Mouse (Mus musculus): ENCODE data around the gene Tex13b.
A peak's percentile ranks its signal among the peaks of the same experiment; 100 is the strongest.
"Not testable (repeated sequence)": the region's sequence is repeated elsewhere in the genome, so short reads cannot be mapped to it uniquely, and the experiment has no call there.

Gene Tex13b

DNA sequence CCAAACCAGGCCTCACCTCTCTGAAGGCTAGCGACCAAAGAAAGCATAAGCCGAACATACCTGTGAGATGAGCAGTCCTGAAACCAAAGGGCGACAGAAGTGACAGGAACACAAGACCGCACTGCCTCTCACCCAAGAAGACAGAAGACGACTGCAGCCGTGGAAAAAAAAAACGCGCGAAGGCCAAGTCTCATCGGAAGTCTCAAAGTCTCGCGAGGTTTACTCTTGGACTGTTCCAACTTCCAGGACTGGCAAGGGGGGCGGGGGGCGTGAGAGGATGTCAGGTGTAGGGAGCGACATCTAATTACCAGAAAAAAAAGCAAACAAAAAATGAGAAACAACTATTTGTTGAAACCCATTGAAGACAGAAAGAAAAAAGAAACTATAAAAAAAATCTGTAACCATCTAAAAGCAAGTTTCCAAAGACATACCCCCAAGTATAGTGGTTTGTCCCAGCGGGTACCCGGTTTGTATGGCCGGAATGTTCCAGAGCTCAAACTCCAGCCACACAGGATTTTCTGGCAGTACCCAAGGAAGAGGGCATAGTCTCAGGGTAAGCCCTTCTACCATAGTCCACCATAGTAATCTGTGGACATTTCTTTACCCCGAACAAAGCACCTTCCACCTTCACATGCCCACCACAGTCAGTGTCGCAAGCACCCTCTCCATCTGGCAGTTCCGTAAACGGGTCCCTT is at the start of gene Tex13b:
Gene Tex13b (minus strand): TSS at position 122 of the 695 bp plus-strand sequence.
- no peak for DNase-seq

DNA sequence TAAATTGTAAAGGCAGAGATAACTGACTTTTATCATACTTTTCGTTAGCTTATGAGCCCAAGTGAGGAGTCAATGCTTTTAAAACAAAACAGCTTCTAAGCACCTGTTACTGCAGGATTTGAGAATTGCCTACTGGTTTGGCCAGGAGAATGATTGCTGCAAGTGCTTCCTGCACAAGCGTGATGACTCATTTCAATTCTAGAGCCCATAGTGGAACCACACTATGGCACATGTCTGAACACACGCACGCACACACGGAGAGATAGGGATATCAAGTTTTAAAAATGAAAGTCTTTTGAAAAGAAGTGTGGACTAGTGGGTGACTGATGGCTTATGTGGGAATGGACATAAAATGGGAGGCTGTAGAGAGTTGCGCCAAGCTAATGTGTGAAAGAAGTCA is 49.5 kb upstream of the Tex13b start:
- DNase-seq = no peak

DNA sequence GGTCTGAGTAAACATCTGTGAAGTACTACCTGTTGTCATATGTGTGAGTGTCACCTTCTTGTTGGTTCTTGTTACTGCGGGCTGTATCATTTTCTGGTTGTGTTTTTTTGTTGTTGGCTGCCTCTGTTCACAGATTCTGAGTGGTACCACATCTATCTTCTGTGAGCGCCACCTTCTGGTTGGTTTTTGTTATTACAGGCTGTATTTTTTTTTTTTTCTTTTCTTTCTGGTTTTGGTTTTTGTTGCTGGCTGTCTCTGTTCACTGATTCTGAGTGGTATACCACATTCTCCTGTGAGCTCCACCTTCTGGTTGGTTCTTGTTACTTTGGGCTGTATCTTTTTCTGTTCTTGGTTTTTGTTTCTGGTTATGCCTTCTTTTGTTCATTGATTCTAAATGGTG is 44.2 kb upstream of the Tex13b start:
- DNase-seq = peak in 1 of 2 experiments; percentile 37

DNA sequence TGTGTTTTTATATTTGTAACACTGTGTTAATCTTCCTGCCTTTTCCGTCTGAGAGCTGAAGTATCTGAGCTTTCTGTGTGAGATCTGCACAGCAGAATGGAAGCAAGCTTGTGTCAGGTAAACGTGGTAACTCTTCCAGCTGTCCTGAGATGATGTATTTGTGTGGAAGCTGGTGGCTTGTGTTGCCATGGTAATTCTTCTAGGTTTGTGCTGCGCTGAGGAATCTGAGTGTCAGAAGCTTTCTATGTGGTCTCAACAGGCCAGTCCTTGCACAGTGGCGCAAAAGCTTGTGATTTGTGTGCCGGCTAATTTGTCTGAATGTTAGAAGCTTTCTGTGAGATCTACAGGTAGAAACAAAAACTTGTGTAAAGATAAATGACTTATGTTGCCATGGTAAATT is 43.8 kb upstream of the Tex13b start:
- DNase-seq = not testable (repeated sequence)

DNA sequence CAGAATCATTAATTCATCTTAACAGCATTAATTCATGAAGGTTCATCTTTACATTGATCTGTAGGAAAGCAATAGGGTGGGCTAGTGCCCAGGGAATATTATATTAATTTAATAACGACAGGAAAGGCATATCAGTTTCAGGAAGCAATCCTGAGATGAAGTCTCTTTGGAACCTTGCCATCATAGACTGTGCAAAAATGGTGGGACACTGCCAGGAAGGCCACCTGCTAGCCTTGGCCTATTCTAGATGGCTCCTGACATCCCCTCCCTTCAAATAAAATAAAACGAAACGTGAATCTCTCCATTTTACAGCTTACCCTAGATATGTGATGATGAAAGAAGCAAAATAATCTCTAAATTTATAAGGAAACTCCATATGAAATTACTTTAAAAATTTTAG is 41.3 kb upstream of the Tex13b start:
- peak; percentile 43 to 56 for DNase-seq

DNA sequence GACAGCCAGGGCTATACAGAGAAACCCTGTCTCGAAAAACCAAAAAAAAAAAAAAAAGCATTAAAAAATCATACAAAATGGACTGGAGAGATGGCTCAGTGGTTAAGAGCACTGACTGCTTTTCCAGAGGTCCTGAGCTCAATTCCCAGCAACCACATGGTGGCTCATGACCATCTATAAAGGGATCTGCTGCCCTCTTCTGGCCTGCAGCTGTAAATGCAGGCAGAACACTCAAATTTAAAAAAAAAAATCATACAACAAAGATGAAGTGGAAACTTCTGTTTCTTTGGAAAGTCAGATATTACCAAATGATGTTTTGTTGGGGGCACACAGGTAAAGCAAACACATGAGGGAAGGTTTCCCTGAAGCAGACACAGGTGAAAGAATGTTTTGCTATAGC is 32.2 kb upstream of the Tex13b start:
- DNase-seq = not testable (repeated sequence)

DNA sequence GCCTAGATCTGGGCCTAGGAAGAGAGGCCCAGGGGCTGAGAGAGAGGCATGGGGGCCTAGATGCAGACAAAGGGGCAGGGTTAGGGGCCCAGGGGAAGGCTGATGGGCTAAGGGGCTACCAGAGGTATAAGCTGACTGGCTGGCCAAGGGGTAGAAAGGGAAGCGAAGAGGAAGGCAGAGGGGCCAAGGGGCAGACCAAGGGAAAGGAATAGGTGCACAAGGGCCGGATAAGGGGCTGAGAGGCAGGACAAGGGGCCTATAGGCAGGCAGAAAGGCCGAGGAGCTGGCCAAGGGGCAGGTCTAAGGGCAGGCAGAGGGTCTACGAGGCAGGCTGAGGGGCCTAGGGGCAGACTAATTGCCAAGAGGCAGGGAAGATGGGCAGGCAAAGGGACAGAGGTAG is 26.7 kb upstream of the Tex13b start:
- no peak for DNase-seq

DNA sequence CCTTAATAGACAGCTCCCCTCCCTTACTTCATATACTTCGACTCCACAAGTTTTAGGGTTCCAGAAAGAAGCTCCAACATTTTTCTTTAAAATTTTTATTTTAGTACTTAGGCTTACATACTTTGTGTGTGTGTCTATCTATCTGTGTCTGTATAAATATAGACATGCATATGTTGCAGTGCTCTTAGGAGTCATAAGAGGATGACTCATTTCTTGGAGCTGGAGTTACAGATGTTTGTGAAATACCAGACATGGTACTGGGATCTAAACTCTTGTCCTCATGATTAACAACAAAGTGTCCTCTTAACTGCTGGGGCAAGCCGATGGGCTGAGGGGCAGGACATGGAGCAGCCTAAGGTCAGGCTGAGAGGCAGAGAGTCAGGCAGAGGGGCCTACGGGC is 24.8 kb upstream of the Tex13b start:
- DNase-seq = no peak

DNA sequence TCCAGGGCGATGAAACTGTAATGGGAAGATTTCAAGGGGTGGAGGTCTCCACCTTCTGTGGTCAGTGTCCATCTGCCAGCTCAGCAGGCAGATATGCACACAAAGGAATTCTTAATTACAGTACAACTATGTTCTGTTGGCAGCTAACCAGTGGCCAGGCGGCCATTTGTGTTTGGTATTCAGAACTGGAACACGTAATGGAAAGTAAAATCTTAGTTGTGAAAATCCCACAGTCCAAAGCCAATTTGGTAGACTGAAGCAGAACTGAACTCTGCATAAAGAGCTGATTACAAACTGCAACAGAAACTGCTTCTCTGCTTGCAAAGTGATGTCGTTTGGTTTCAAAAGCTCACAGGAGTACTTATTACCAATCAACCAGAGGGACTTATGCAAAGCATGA is 18.5 kb upstream of the Tex13b start:
- peak in 1 of 2 experiments; percentile 17 for DNase-seq

DNA sequence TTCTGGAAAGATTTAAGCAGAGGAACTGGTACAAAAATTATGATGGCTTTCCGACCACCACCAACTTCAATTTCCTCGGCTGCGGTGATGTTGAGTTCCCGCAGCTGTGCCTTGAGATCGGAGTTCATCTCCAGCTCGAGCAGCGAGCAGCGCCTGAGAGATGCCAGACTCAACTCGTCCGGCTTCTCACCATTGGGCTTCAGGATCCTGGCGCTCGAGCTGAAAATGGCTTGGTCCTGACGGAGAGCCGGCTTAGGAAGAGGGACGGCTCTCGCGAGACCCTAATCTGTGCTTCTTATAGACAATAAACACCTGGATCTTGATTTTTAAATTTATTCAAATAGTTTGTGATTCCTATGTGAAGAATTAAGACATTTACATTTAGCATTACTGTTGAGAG is 9.1 kb upstream of the Tex13b start:
- no peak for DNase-seq

DNA sequence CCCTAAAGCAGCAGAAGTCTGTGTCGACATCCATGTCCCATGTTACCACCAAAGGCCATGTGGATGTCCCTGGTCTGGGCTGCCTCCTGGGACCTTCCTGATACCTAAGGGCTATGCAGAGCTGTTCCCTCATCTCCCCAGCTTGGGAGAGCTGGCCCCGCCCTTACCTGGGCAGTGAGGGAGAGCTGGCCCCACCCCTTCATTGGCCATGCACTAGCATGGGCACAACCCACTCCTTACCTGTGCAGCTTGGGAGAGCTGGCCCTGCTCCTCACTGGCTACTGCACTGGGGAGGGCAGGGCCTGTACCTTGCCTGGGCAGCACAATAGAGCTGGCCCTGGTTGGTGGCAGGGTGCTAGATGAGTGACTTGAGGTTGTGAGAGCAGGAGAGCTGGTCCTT is 7.9 kb downstream of the Tex13b start:
- DNase-seq = no peak

DNA sequence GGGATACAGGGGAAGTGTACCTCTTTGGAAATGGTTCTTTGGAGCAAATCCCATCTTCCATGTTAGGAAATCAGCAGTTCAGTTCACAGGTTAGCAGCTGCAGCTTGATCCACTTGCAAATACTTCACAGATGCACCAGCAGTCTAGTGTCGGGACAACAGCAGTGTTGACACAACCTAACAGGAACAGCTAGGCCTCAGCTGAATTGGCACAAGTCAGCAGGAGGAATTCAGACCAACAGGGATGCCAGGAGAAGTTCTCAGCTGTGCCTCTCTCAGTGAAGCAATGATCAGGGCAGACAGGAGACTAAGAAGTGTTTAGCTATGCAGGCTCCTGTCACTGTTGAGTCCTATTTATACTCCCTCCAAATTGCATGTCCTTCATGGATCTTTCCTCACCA is 43.4 kb downstream of the Tex13b start:
- DNase-seq = no peak
